Mouse (Mus musculus): Measurements from ENCODE around the gene Olfr548-ps1.

DNA sequence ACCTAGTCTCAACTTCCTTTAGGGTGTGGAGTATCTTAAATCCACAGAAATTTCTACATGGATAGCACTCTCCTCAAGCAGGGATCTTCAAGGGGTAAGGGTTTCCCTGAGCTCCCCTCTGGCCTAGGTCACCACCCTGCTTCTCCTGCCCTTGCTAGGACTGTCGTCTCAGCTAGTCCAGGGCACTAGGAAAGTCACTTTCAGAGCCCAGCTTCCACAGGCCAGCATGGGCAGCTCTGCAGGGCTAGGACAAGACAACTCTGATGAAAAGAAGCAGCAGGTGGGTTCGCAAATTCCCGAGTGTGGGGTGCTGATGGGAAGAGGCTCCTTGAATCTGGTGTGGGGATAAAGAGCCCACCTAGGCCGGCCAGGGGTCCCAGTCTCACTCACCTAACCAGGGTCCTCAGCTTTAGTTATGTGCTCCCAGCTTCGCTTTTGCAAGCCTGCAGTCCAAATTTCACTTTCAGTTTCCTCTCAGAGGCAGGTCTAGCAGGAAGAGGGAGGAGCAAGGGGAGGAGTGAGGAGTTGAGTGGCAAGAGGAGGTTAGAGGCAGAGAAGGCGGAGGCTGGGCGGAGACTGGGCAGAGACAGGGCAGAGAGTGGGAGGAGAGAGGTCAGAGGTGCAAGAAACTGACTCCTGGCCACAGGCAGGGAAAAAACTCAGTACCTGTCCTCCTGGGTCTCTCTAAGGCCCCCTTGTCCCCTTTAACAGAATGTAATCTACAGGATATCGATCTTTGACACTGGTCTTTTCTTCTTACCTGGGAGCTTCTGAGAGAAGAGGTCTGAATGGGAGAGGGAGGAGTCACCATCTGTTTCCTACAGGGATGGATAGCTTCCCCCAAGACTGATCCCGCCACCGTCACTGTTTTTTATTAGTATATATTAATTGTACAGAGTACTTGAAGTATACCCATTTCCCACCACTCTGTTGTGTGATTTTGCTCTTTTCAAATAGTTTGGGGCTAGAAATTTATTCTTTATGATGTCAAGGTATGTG is 24.6 kb downstream of the Olfr548-ps1 start, which contains the start of gene Trim21:
- TF ChIP-seq CTCF (IDR thresholded peaks at IDR 0.05; ENCODE audit: borderline replicate concordance, insufficient read depth, low read depth, low read length) (no peak), POLR2A (IDR thresholded peaks at IDR 0.05; ENCODE audit: borderline replicate concordance, insufficient read depth, low read length) (no peak)

Measured in cerebellum, adult 2 months (tissue).